Mouse (Mus musculus) erythroblast, embryonic 14.5 days (primary cell): ENCODE measurements around the gene 2010111I01Rik.

Experiments used
- GATA1 ChIP-seq: IDR thresholded peaks from 2 replicates; pipeline ENCODE4 v1.6.1; 2012; ENCODE audit warnings: low read length, inconsistent platforms, mixed read lengths
- TAL1 ChIP-seq: IDR thresholded peaks from 3 replicates; pipeline ENCODE4 v1.6.1; 2012; ENCODE audit warnings: low read length, inconsistent platforms, mixed read lengths

- TF ChIP-seq GATA1, result no peak
- TF ChIP-seq TAL1, result no peak
Observed at GRCm38 (mm10) chr13:63118682-63119081, 154.0 kb downstream of the 2010111I01Rik start.
